Mouse (Mus musculus) heart, embryonic 16.5 days (tissue): ENCODE data around the gene Trpm1. TPM values are rescaled to one million over a fixed set of nuclear protein-coding genes. Genes with fewer than 3 reads are reported as not detected.
A peak's percentile ranks its signal among the peaks of the same experiment; 100 is the strongest.

Source experiments
- ATAC-seq: fragments of 200-750 bp; cut with Nextera tagmentation; replicated peaks from 2 replicates; pipeline ENCODE4 v1.8.0; 2017; ENCODE audit warnings: moderate number of reproducible peaks; ENCODE audit not compliant: insufficient read depth, low FRiP score; ENCODE audit errors: extremely low read depth
- H3K27ac ChIP-seq: fragments of 300-500 bp; sonication (generic); 2 replicates; pipeline ENCODE4 v1.5.1; 2014; ENCODE audit warnings: mild to moderate bottlenecking, low read length, control low read depth, moderate library complexity
- H3K27me3 ChIP-seq: fragments of 300-500 bp; sonication (generic); 2 replicates; pipeline ENCODE4 v1.6.1; 2014; ENCODE audit warnings: low read length, mixed read lengths; ENCODE audit not compliant: control insufficient read depth, insufficient read depth
- H3K36me3 ChIP-seq: fragments of 300-500 bp; sonication (generic); 2 replicates; pipeline ENCODE4 v1.6.1; 2014; ENCODE audit not compliant: control insufficient read depth, insufficient read depth
- H3K4me1 ChIP-seq: fragments of 300-500 bp; sonication (generic); 2 replicates; pipeline ENCODE4 v1.6.1; 2014; ENCODE audit warnings: low read length, mixed read lengths; ENCODE audit not compliant: control insufficient read depth, insufficient read depth
- H3K4me2 ChIP-seq: fragments of 300-500 bp; sonication (generic); 2 replicates; pipeline ENCODE4 v1.6.1; 2014; ENCODE audit warnings: low read depth, mild to moderate bottlenecking, control low read depth, low read length
- H3K4me3 ChIP-seq: fragments of 300-500 bp; sonication (generic); 2 replicates; pipeline ENCODE4 v1.5.1; 2014; ENCODE audit warnings: mild to moderate bottlenecking, control low read depth, low read length
- H3K9ac ChIP-seq: fragments of 300-500 bp; sonication (generic); 2 replicates; pipeline ENCODE4 v1.6.1; 2014; ENCODE audit warnings: low read length, control low read depth
- H3K9me3 ChIP-seq: fragments of 300-500 bp; sonication (generic); replicated peaks from 2 replicates; pipeline ENCODE4 v1.6.1; 2016; ENCODE audit warnings: low read length; ENCODE audit not compliant: control insufficient read depth
- WGBS: fragments of 180-500 bp; shearing (Covaris S2); extraction: QIAGEN DNeasy Blood & Tissue Kit; methylation state at CpG from one replicate; pipeline ENCODE4 v1.1.7; 2014; 5-methylcytosine and 5-hydroxymethylcytosine counted together
- polyA plus RNA-seq: library from polyadenylated mRNA; unstranded; fragments of >200 nt; fragmentation: Nextera tagmentation; extraction: Ambion mirVana; gene quantifications from 2 replicates; pipeline ENCODE4 v1.2.1, GENCODE M21; 2015

The Trpm1 gene
- polyA plus RNA-seq, 1 experiment from 2014 or later: 0.32 TPM

GRCm38 (mm10) chr7:64185932-64186312 is 32.3 kb downstream of the Trpm1 start:
- no peaks in the 10 kb centered on the region for H3K36me3 ChIP-seq
- H3K9me3 ChIP-seq: no peaks in the 10 kb centered on the region
- H3K4me2 ChIP-seq: no peak overlapping the region
- H3K27ac ChIP-seq: no peak overlapping the region
- H3K4me1 ChIP-seq: no peaks in the 10 kb centered on the region
- 81% methylated on average over 3 of the region's 3 CpGs for WGBS
- H3K9ac ChIP-seq: no peak overlapping the region
- ATAC-seq: no peak
- H3K27me3 ChIP-seq: no peaks in the 10 kb centered on the region
- no peak overlapping the region for H3K4me3 ChIP-seq

DNA sequence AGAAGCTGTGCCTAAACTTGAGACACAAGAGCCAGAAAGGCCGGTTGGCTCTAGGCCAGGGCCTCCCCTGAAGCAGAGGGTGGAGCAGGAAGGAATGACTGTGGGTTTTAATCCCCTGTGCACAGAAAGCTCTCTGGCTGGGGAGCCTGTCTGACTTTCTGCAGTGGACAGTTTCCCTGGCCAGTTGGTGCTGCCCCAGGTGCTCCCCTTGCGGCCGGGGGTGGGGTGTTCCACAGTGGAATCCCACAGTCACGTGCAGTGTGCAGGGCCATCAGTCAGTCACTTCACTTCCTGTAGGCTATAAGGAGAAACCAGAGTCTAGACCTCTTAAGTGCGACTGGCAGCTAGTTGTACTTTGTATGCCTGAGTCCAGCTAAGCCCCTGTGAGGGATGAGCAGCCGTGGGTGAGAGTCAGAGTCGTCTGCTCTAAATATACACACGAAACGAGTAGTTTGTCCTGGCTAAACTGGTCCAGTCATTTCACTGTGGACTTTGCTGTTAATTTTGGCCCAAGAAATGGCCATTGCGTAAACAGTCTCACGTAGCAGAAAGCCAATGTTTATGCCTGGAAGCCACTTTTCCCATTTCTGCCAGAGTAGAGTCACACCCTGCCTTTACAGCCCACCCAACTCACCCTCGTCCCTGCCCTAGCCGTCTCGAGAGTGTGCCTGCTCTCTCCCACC is 38.8 kb downstream of the Trpm1 start:
- Histone ChIP-seq H3K4me3 (no peak overlapping the region), H3K36me3 (no peaks in the 10 kb centered on the region), H3K4me1 (peaks cover 10% of the 10 kb centered on the region), H3K4me2 (no peak overlapping the region), H3K27ac (no peak overlapping the region), H3K9ac (no peak overlapping the region), H3K27me3 (no peaks in the 10 kb centered on the region), H3K9me3 (no peaks in the 10 kb centered on the region)
- 33% methylated on average over 14 of the region's 14 CpGs for WGBS
- peak; percentile 45 for ATAC-seq

GRCm38 (mm10) chr7:64193476-64193875 is 39.8 kb downstream of the Trpm1 start:
- no peaks in the 10 kb centered on the region for H3K27me3 ChIP-seq
- H3K9me3 ChIP-seq: no peaks in the 10 kb centered on the region
- H3K36me3 ChIP-seq: no peaks in the 10 kb centered on the region
- H3K4me3 ChIP-seq: no peak overlapping the region
- no peak overlapping the region for H3K4me2 ChIP-seq
- no peak overlapping the region for H3K9ac ChIP-seq
- no peak for ATAC-seq
- H3K4me1 ChIP-seq: peaks cover 10% of the 10 kb centered on the region
- no peak overlapping the region for H3K27ac ChIP-seq
- WGBS: 73% methylated on average over 5 of the region's 5 CpGs

DNA sequence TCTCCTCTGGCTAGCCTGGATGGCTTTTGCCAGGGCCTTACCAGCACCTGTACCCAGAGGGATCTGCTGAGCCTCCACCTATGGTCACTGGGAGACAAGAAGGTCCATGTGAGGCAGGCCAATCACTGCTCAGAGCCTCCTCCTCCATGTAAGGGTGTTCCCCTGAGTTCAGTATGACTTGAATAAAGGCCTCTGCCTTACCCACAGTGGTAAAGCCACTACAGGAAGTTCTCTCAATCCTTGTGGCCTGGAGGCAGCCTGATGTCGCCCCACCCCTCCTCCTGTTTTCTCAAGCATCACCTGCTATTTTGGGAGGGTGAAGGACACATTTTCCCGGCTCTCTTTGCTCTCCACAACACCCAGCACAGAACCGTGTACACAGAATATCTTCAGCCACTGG is 42.5 kb downstream of the Trpm1 start:
- Histone ChIP-seq H3K4me3 (no peak overlapping the region), H3K4me1 (peaks cover 10% of the 10 kb centered on the region), H3K27ac (no peak overlapping the region), H3K36me3 (no peaks in the 10 kb centered on the region), H3K27me3 (no peaks in the 10 kb centered on the region), H3K9me3 (no peaks in the 10 kb centered on the region), H3K9ac (no peak overlapping the region), H3K4me2 (no peak overlapping the region)
- no peak for ATAC-seq
- 36% methylated on average over 3 of the region's 3 CpGs for WGBS

GRCm38 (mm10) chr7:64208700-64209099 is 55.1 kb downstream of the Trpm1 start:
- no peak overlapping the region for H3K4me2 ChIP-seq
- ATAC-seq: no peak
- H3K4me3 ChIP-seq: no peak overlapping the region
- no peaks in the 10 kb centered on the region for H3K9me3 ChIP-seq
- 76% methylated on average over 5 of the region's 5 CpGs for WGBS
- no peaks in the 10 kb centered on the region for H3K36me3 ChIP-seq
- no peak overlapping the region for H3K9ac ChIP-seq
- no peak overlapping the region for H3K27ac ChIP-seq
- no peaks in the 10 kb centered on the region for H3K4me1 ChIP-seq
- no peaks in the 10 kb centered on the region for H3K27me3 ChIP-seq

GRCm38 (mm10) chr7:64212870-64213269 is 59.2 kb downstream of the Trpm1 start:
- Histone ChIP-seq H3K9me3 (no peaks in the 10 kb centered on the region), H3K4me1 (no peaks in the 10 kb centered on the region), H3K27ac (no peak overlapping the region), H3K36me3 (no peaks in the 10 kb centered on the region), H3K9ac (no peak overlapping the region), H3K4me2 (no peak overlapping the region), H3K4me3 (no peak overlapping the region), H3K27me3 (no peaks in the 10 kb centered on the region)
- 0 out of 2 replicates have a peak, but pooled peaks have one; percentile 28 for ATAC-seq
- WGBS: 80% methylated on average over 4 of the region's 4 CpGs

DNA sequence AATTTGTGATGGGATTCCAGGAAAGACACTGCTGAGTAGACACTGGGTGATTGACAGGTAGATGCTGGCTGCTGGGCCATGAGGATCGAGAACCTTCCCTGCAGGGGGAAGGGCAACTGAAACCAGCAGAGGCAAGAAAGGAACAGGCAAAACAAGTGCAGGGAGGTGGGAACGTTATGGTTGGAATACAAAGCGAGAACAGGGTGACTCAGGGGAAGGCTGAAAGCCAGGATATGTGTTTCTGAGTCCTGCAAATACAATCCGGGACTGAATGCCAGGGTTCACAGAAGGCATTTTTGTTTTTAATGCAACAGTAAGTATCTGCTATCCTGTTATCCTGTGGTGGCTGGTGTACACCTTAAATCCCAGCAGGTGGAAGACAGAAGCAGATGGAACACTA is 60.4 kb downstream of the Trpm1 start:
- no peak overlapping the region for H3K9ac ChIP-seq
- H3K27me3 ChIP-seq: no peaks in the 10 kb centered on the region
- no peaks in the 10 kb centered on the region for H3K4me1 ChIP-seq
- H3K9me3 ChIP-seq: no peaks in the 10 kb centered on the region
- no peaks in the 10 kb centered on the region for H3K36me3 ChIP-seq
- H3K27ac ChIP-seq: no peak overlapping the region
- H3K4me3 ChIP-seq: no peak overlapping the region
- no peak overlapping the region for H3K4me2 ChIP-seq
- no peak for ATAC-seq
- 61% methylated on average over 4 of the region's 4 CpGs for WGBS

DNA sequence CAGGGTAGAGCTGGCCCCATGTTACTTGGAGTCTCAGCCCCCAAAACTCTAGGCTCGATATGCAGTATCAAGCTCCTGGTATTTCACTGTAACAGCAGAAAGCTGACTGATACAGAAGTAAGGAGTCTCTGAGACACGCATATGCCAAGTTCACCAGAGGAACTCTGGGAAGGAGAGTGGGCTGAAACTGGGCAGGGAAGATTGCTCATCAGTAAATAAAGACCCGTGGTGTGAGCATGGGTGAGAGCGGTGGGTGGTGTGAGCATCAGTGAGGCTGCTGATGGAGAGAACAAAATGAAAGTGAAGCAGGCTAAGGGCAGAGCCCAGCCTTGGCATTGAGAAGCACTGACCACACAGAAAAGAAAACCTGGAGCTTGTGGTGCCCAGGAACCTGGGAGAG is 62.0 kb downstream of the Trpm1 start:
- Histone ChIP-seq H3K27me3 (no peaks in the 10 kb centered on the region), H3K9ac (no peak overlapping the region), H3K9me3 (no peaks in the 10 kb centered on the region), H3K36me3 (no peaks in the 10 kb centered on the region), H3K4me3 (no peak overlapping the region), H3K4me2 (no peak overlapping the region), H3K27ac (no peak overlapping the region), H3K4me1 (no peaks in the 10 kb centered on the region)
- ATAC-seq: no peak
- WGBS: 69% methylated on average over 4 of the region's 4 CpGs

- Histone ChIP-seq H3K4me1 (no peaks in the 10 kb centered on the region), H3K4me2 (no peak overlapping the region), H3K27me3 (no peaks in the 10 kb centered on the region), H3K9me3 (no peaks in the 10 kb centered on the region), H3K4me3 (no peak overlapping the region), H3K27ac (no peak overlapping the region), H3K9ac (no peak overlapping the region), H3K36me3 (no peaks in the 10 kb centered on the region)
- 81% methylated on average over 7 of the region's 7 CpGs for WGBS
- no peak for ATAC-seq
Observed at GRCm38 (mm10) chr7:64217428-64217827, 63.8 kb downstream of the Trpm1 start.
